ENCODE assay signal across 8 mouse cellular contexts in the genomic region with DNA sequence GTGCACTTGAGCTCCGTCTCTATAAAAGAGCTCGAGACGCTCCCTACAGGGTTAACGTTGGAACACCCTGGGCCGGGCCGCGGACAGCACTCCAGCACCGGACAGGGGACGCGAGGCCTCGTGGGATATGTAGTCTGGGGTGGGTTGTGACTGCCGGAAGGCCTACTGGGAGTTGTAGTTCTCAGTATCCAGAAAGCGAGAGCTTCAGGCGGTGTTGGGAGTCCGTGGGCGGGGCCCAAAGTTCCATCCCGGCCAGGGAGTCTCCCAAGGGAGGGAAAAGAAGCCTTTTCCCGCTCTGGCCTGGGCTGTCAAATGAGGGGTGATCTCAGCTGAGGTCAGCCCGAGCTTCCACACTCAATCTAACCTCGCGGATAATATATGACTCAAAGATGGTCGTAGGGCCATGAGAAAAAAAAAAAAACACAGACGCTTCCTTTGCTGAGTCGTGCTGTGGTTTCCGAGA. TPM values are rescaled to one million over a fixed set of nuclear protein-coding genes. Genes with fewer than 3 reads are reported as not detected.
DNase-seq lines count a peak whose midpoint lies in the region; ATAC-seq lines count a peak whose summit lies in the region.

No protein-coding gene starts in this region.

- DNase-seq in R1 (ENCODE audit: low read depth, low spot score), result peak; percentile 97
- peak; percentile 91 to 94 for DNase-seq in cerebellum, postnatal 25 days
- peak; percentile 78 to 87 for DNase-seq in frontal cortex, postnatal 25 days (ENCODE audit: low spot score in 2 of 2)
- DNase-seq in left cerebral cortex, adult 11 months (ENCODE audit: low spot score), result peak; percentile 93
- peak; percentile 95 to 98 for DNase-seq in lung, postnatal 4 days
- DNase-seq in retina, postnatal 7 days (ENCODE audit: low read depth, low spot score), result peak; percentile 81
- peak; percentile 74 for DNase-seq in urinary bladder, adult 2 months (ENCODE audit: low spot score)

- peaks cover 50% of the 10 kb centered on the region for H3K4me1 ChIP-seq in hindbrain, embryonic 15.5 days (replicated peaks)

- peaks cover 29% of the 10 kb centered on the region for H3K36me3 ChIP-seq in hindbrain, embryonic 15.5 days

- peak; percentile 93 for ATAC-seq in hindbrain, embryonic 15.5 days (ENCODE audit: low FRiP score, low read depth)

- peaks cover 10% of the 10 kb centered on the region for H3K27me3 ChIP-seq in hindbrain, embryonic 15.5 days

- no peaks in the 10 kb centered on the region for H3K9me3 ChIP-seq in hindbrain, embryonic 15.5 days

- H3K4me2 ChIP-seq in hindbrain, embryonic 15.5 days, result peak overlapping the region; percentile 90

- WGBS in hindbrain, embryonic 15.5 days, result under 1% methylated on average over 25 of the region's 25 CpGs

- peak overlapping the region; percentile 61 for H3K4me3 ChIP-seq in hindbrain, embryonic 15.5 days

- H3K27ac ChIP-seq in hindbrain, embryonic 15.5 days (replicated peaks), result peak overlapping the region; percentile 84

- peak overlapping the region; percentile 68 for H3K9ac ChIP-seq in hindbrain, embryonic 15.5 days

RNA-seq across cellular contexts. Expression of a gene that starts 0.9 kb away (rescaled TPM):
- 38.8 and 41.3 TPM in 2 replicates for polyA plus RNA-seq in hindbrain, embryonic 15.5 days (2015; fragmentation: Nextera tagmentation; extraction: Ambion mirVana)
- polyA plus RNA-seq in urinary bladder, adult 2 months (2012; rRNA removed), result 41.0 and 50.3 TPM in 2 replicates

RNA-seq across cellular contexts. Expression of a gene that starts 25.4 kb away (rescaled TPM):
- 177 and 190 TPM in 2 replicates for polyA plus RNA-seq in hindbrain, embryonic 15.5 days (2015; fragmentation: Nextera tagmentation; extraction: Ambion mirVana)
- polyA plus RNA-seq in urinary bladder, adult 2 months (2012; rRNA removed), result 58.3 and 61.1 TPM in 2 replicates

RNA-seq across cellular contexts. Expression of a gene that starts 37.9 kb away (rescaled TPM):
- polyA plus RNA-seq in hindbrain, embryonic 15.5 days (2015; fragmentation: Nextera tagmentation; extraction: Ambion mirVana), result 2.4 TPM in 2 replicates
- polyA plus RNA-seq in urinary bladder, adult 2 months (2012; rRNA removed), result 42.6 and 65.1 TPM in 2 replicates

Comparison
In these comparisons a context has a peak if more than half of its experiments do, and no peak if none do; other contexts are left out.
1. Peak in every context shown above with its lines: DNase-seq, ATAC-seq, H3K4me3 ChIP-seq and H3K27ac ChIP-seq.
2. RNA of a gene that starts 37.9 kb away (polyA plus RNA-seq): 42.6 to 65.1 TPM in urinary bladder, adult 2 months; 2.4 TPM in hindbrain, embryonic 15.5 days; every median in the first group is over 10 times any median in the second.